Mouse (Mus musculus): Measurements from ENCODE around the gene Fads6. TPM values are rescaled to one million over a fixed set of nuclear protein-coding genes. Genes with fewer than 3 reads are reported as not detected.

The Fads6 gene
- total RNA-seq, 1 experiment from 2014 or later: 0.73 TPM

DNA sequence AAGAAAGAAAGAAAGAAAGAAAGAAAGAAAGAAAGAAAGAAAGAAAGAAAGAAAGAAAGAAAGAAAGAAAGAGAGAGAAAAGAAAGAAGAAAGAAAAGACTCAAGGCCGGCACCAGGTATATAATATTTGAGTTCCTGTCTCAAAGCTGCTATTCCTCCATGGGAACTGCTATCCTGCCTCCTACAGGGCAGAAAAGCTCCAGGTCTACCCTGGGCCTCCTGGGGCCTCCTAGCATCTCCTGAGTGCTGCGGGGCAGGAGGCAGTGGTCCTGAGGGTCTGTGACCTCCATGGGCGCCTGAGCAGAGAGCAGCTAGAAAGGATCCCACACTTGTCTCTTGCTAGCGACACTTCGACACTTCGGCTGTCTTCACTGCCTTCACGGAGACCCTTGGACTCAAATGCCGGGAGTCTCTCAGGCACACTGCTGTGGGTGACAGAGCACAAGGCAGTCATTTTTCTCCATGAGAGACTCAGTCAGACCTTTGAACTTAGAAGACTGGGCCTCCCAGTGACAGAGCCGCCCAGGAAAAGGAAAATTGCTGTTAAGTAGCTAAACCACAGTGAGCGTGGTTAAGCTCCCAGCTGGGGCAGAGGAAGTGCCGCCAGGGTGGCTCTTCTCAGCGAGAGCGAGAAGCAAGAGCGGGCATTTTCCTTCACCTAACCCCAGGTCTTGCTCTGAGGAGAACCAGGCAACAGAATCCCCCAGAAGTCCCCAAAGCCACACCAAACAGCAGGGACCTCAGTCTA is 66.1 kb downstream of the Fads6 start:
- ATAC-seq (replicated peaks; ENCODE audit: low read depth, poor library complexity, severe bottlenecking): peak; percentile 76

Other genes starting within 250 kb of the Fads6 start
- not detected in 2 replicates for gene Cd300ld3, start 249.3 kb downstream of the Fads6 start, total RNA-seq (2017)
- not detected in 2 replicates for gene Cd300e, start 235.5 kb downstream of the Fads6 start, total RNA-seq (2017)
- gene Rab37, start 206.2 kb downstream of the Fads6 start, total RNA-seq (2017): 50.6 and 61.5 TPM in 2 replicates
- gene Cd300lf, start 163.7 kb downstream of the Fads6 start, total RNA-seq (2017): not detected in 2 replicates
- gene Slc9a3r1, start 134.3 kb downstream of the Fads6 start, total RNA-seq (2017): 45.5 and 53.4 TPM in 2 replicates
- 2.2 and 3.7 TPM in 2 replicates for gene Tmem104, start 110.2 kb downstream of the Fads6 start, total RNA-seq (2017)
- 17.2 and 19.7 TPM in 2 replicates for gene Nat9, start 109.8 kb downstream of the Fads6 start, total RNA-seq (2017)
- not detected in 2 replicates for gene Grin2c, start 30.4 kb downstream of the Fads6 start, total RNA-seq (2017)
- 21.5 and 29.1 TPM in 2 replicates for gene Fdxr, start 20.6 kb downstream of the Fads6 start, total RNA-seq (2017)
- not detected in 2 replicates for gene Otop2, start 9.5 kb upstream of the Fads6 start, total RNA-seq (2017)
- not detected in 2 replicates for gene Ush1g, start 24.4 kb upstream of the Fads6 start, total RNA-seq (2017)
- gene Otop3, start 37.1 kb upstream of the Fads6 start, total RNA-seq (2017): not detected in 2 replicates
- gene Hid1, start 70.1 kb upstream of the Fads6 start, total RNA-seq (2017): 1.9 TPM in 1 of 2 replicates, not detected in the other
- gene Cdr2l, start 84.3 kb upstream of the Fads6 start, total RNA-seq (2017): 0.18 TPM in 1 of 2 replicates, not detected in the other
- 67.7 and 94.1 TPM in 2 replicates for gene Mrpl58, start 106.1 kb upstream of the Fads6 start, total RNA-seq (2017)
- gene Atp5h, start 122.3 kb upstream of the Fads6 start, total RNA-seq (2017): 531 and 684 TPM in 2 replicates
- 12.3 and 15.4 TPM in 2 replicates for gene Kctd2, start 122.5 kb upstream of the Fads6 start, total RNA-seq (2017)
- not detected in 2 replicates for gene Trim80, start 142.9 kb upstream of the Fads6 start, total RNA-seq (2017)
- not detected in 2 replicates for gene Slc16a5, start 164.8 kb upstream of the Fads6 start, total RNA-seq (2017)
- 4.2 and 6.5 TPM in 2 replicates for gene Armc7, start 178.0 kb upstream of the Fads6 start, total RNA-seq (2017)
- gene Nt5c, start 194.2 kb upstream of the Fads6 start, total RNA-seq (2017): 92.2 and 98.6 TPM in 2 replicates
- gene Jpt1, start 216.7 kb upstream of the Fads6 start, total RNA-seq (2017): 152 and 171 TPM in 2 replicates
- 592 and 605 TPM in 2 replicates for gene Sumo2, start 238.6 kb upstream of the Fads6 start, total RNA-seq (2017)